Mouse (Mus musculus) midbrain, embryonic 13.5 days (tissue): ENCODE measurements at regions not wholly inside any gene's neighbourhood (a gene's known extent, or its start where the extent isn't known, plus 50 kb on each side); places are given as distances from the start of the nearest gene placed in this dataset.

Source experiments
- ATAC-seq: fragments of 200-750 bp; cut with Nextera tagmentation; 2 replicates; pipeline ENCODE4 v1.8.0; 2017; ENCODE audit warnings: mild to moderate bottlenecking, moderate TSS enrichment, moderate library complexity
- H3K27ac ChIP-seq: fragments of 300-500 bp; sonication (generic); 2 replicates; pipeline ENCODE4 v1.5.1; 2015; ENCODE audit warnings: inconsistent platforms, mild to moderate bottlenecking, moderate library complexity
- H3K27me3 ChIP-seq: fragments of 300-500 bp; sonication (generic); 2 replicates; pipeline ENCODE4 v1.6.1; 2015; ENCODE audit warnings: mild to moderate bottlenecking, inconsistent platforms
- H3K36me3 ChIP-seq: fragments of 300-500 bp; sonication (generic); 2 replicates; pipeline ENCODE4 v1.6.1; 2015; ENCODE audit warnings: mild to moderate bottlenecking, inconsistent platforms
- H3K4me1 ChIP-seq: fragments of 300-500 bp; sonication (generic); replicated peaks from 2 replicates; pipeline ENCODE4 v1.6.1; 2015; ENCODE audit warnings: inconsistent platforms
- H3K4me2 ChIP-seq: fragments of 300-500 bp; sonication (generic); replicated peaks from 2 replicates; pipeline ENCODE4 v1.6.1; 2015; ENCODE audit warnings: moderate library complexity, mild to moderate bottlenecking, inconsistent platforms
- H3K4me3 ChIP-seq: fragments of 300-500 bp; sonication (generic); replicated peaks from 2 replicates; pipeline ENCODE4 v1.5.1; 2015; ENCODE audit warnings: mild to moderate bottlenecking, inconsistent platforms
- H3K9ac ChIP-seq: fragments of 300-500 bp; sonication (generic); replicated peaks from 2 replicates; pipeline ENCODE4 v1.6.1; 2015; ENCODE audit warnings: mild to moderate bottlenecking, inconsistent platforms
- H3K9me3 ChIP-seq: fragments of 300-500 bp; sonication (generic); 2 replicates; pipeline ENCODE4 v1.6.1; 2016; ENCODE audit warnings: mild to moderate bottlenecking, inconsistent platforms
- WGBS: fragments of 180-500 bp; shearing (Covaris S2); methylation state at CpG from one replicate; pipeline ENCODE4 v1.1.7; 2015; 5-methylcytosine and 5-hydroxymethylcytosine counted together

- Histone ChIP-seq H3K4me2 (no peak overlapping the region), H3K27me3 (no peaks in the 10 kb centered on the region), H3K4me3 (no peak overlapping the region), H3K36me3 (no peaks in the 10 kb centered on the region), H3K27ac (no peak overlapping the region), H3K4me1 (no peaks in the 10 kb centered on the region), H3K9me3 (no peaks in the 10 kb centered on the region), H3K9ac (no peak overlapping the region)
- WGBS = 88% methylated on average over 3 of the region's 3 CpGs
- ATAC-seq = no peak
Observed at GRCm38 (mm10) chr3:133722550-133723290, 177.8 kb upstream of the Tet2 start.

GRCm38 (mm10) chr3:133726831-133727230, 181.9 kb upstream of the Tet2 start:
- no peaks in the 10 kb centered on the region for H3K36me3 ChIP-seq
- H3K9ac ChIP-seq = no peak overlapping the region
- H3K27me3 ChIP-seq = no peaks in the 10 kb centered on the region
- 94% methylated on average over 6 of the region's 6 CpGs for WGBS
- no peaks in the 10 kb centered on the region for H3K4me1 ChIP-seq
- no peaks in the 10 kb centered on the region for H3K9me3 ChIP-seq
- no peak overlapping the region for H3K4me2 ChIP-seq
- no peak overlapping the region for H3K4me3 ChIP-seq
- H3K27ac ChIP-seq = no peak overlapping the region
- no peak for ATAC-seq

- WGBS = 89% methylated on average over 1 of the region's 1 CpGs
- Histone ChIP-seq H3K27me3 (no peaks in the 10 kb centered on the region), H3K27ac (no peak overlapping the region), H3K4me3 (no peak overlapping the region), H3K9ac (no peak overlapping the region), H3K4me2 (no peak overlapping the region), H3K4me1 (no peaks in the 10 kb centered on the region), H3K9me3 (no peaks in the 10 kb centered on the region), H3K36me3 (no peaks in the 10 kb centered on the region)
- ATAC-seq = no peak
Observed at GRCm38 (mm10) chr3:133735603-133736002, 190.7 kb upstream of the Tet2 start.

GRCm38 (mm10) chr3:133738936-133739335, 194.0 kb upstream of the Tet2 start:
- 93% methylated on average over 2 of the region's 2 CpGs for WGBS
- no peak overlapping the region for H3K4me3 ChIP-seq
- H3K4me2 ChIP-seq = no peak overlapping the region
- H3K27ac ChIP-seq = no peak overlapping the region
- no peaks in the 10 kb centered on the region for H3K36me3 ChIP-seq
- ATAC-seq = no peak
- H3K27me3 ChIP-seq = no peaks in the 10 kb centered on the region
- H3K9me3 ChIP-seq = no peaks in the 10 kb centered on the region
- no peak overlapping the region for H3K9ac ChIP-seq
- no peaks in the 10 kb centered on the region for H3K4me1 ChIP-seq

GRCm38 (mm10) chr3:133744552-133745118, 199.7 kb upstream of the Tet2 start:
- H3K36me3 ChIP-seq = no peaks in the 10 kb centered on the region
- WGBS = 81% methylated on average over 4 of the region's 4 CpGs
- no peaks in the 10 kb centered on the region for H3K4me1 ChIP-seq
- H3K27me3 ChIP-seq = no peaks in the 10 kb centered on the region
- no peak overlapping the region for H3K27ac ChIP-seq
- no peak overlapping the region for H3K4me3 ChIP-seq
- ATAC-seq = no peak
- H3K9ac ChIP-seq = no peak overlapping the region
- no peak overlapping the region for H3K4me2 ChIP-seq
- H3K9me3 ChIP-seq = no peaks in the 10 kb centered on the region

- Histone ChIP-seq H3K4me1 (peaks cover 4% of the 10 kb centered on the region), H3K27me3 (no peaks in the 10 kb centered on the region), H3K27ac (no peak overlapping the region), H3K9me3 (no peaks in the 10 kb centered on the region), H3K4me3 (no peak overlapping the region), H3K9ac (no peak overlapping the region), H3K4me2 (no peak overlapping the region), H3K36me3 (no peaks in the 10 kb centered on the region)
- ATAC-seq = no peak
- WGBS = 91% methylated on average over 10 of the region's 10 CpGs
Observed at GRCm38 (mm10) chr3:133748756-133749737, 204.1 kb upstream of the Tet2 start.

- H3K4me1 ChIP-seq = peaks cover 15% of the 10 kb centered on the region
- H3K9ac ChIP-seq = no peak overlapping the region
- no peak overlapping the region for H3K4me3 ChIP-seq
- H3K9me3 ChIP-seq = no peaks in the 10 kb centered on the region
- 82% methylated on average over 8 of the region's 8 CpGs for WGBS
- H3K36me3 ChIP-seq = no peaks in the 10 kb centered on the region
- no peak overlapping the region for H3K4me2 ChIP-seq
- H3K27ac ChIP-seq = no peak overlapping the region
- ATAC-seq = no peak
- no peaks in the 10 kb centered on the region for H3K27me3 ChIP-seq
Observed at GRCm38 (mm10) chr3:133750061-133750460, 205.1 kb upstream of the Tet2 start.

- Histone ChIP-seq H3K4me3 (no peak overlapping the region), H3K4me1 (peaks cover 16% of the 10 kb centered on the region), H3K9ac (no peak overlapping the region), H3K4me2 (no peak overlapping the region), H3K27me3 (no peaks in the 10 kb centered on the region), H3K9me3 (no peaks in the 10 kb centered on the region), H3K36me3 (no peaks in the 10 kb centered on the region), H3K27ac (no peak overlapping the region)
- 82% methylated on average over 3 of the region's 3 CpGs for WGBS
- ATAC-seq = no peak
Observed at GRCm38 (mm10) chr3:133750606-133751005, 205.7 kb upstream of the Tet2 start.

GRCm38 (mm10) chr3:133751011-133751410, 206.1 kb upstream of the Tet2 start:
- no peak overlapping the region for H3K4me3 ChIP-seq
- no peaks in the 10 kb centered on the region for H3K36me3 ChIP-seq
- H3K27me3 ChIP-seq = no peaks in the 10 kb centered on the region
- 52% methylated on average over 3 of the region's 3 CpGs for WGBS
- H3K4me1 ChIP-seq = peaks cover 16% of the 10 kb centered on the region
- H3K27ac ChIP-seq = no peak overlapping the region
- H3K4me2 ChIP-seq = no peak overlapping the region
- H3K9me3 ChIP-seq = no peaks in the 10 kb centered on the region
- no peak for ATAC-seq
- H3K9ac ChIP-seq = no peak overlapping the region

GRCm38 (mm10) chr3:133751565-133751964, 206.6 kb upstream of the Tet2 start:
- Histone ChIP-seq H3K9ac (no peak overlapping the region), H3K27me3 (no peaks in the 10 kb centered on the region), H3K27ac (no peak overlapping the region), H3K4me2 (no peak overlapping the region), H3K4me3 (no peak overlapping the region), H3K9me3 (no peaks in the 10 kb centered on the region), H3K4me1 (peaks cover 16% of the 10 kb centered on the region), H3K36me3 (no peaks in the 10 kb centered on the region)
- 80% methylated on average over 4 of the region's 4 CpGs for WGBS
- ATAC-seq = no peak

GRCm38 (mm10) chr3:133753041-133753440, 208.1 kb upstream of the Tet2 start:
- Histone ChIP-seq H3K4me3 (no peak overlapping the region), H3K9ac (no peak overlapping the region), H3K27me3 (no peaks in the 10 kb centered on the region), H3K27ac (no peak overlapping the region), H3K4me1 (peaks cover 16% of the 10 kb centered on the region), H3K4me2 (no peak overlapping the region), H3K36me3 (no peaks in the 10 kb centered on the region), H3K9me3 (no peaks in the 10 kb centered on the region)
- 89% methylated on average over 3 of the region's 3 CpGs for WGBS
- no peak for ATAC-seq
